Mouse (Mus musculus) large intestine, adult 2 months (tissue): ENCODE measurements at regions not wholly inside any gene's neighbourhood (a gene's known extent, or its start where the extent isn't known, plus 50 kb on each side); places are given as distances from the start of the nearest gene placed in this dataset.

Experiments
- DNase-seq: peaks from one replicate; pipeline ENCODE4 v3.0.0-alpha.2; 2012; ENCODE audit warnings: low read depth, low spot score
- WGBS: fragments of 180-500 bp; shearing (Covaris S2); methylation state at CpG from one replicate; pipeline ENCODE4 v1.1.7; 2018; 5-methylcytosine and 5-hydroxymethylcytosine counted together

DNA sequence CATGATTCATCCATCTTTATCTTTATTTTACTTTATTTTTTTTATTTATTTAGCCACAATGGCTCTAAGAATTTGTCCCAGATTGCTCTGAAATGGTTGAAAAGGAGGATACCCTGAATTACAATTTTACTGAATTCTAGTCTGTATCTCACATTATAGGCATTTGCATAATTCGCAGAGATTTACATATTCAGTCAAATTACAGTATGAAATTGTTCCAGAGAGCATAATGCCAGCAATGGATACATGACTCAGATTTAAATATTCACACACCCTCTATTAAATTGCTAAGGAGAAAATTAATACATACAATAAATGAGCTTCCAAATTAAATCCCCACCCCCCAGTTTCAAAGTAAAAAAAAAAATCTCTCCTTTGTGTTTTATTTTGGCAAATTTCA, 238.8 kb upstream of the Cwc22 start:
- no peak for DNase-seq
- 85% methylated on average over 1 of the region's 1 CpGs for WGBS

DNA sequence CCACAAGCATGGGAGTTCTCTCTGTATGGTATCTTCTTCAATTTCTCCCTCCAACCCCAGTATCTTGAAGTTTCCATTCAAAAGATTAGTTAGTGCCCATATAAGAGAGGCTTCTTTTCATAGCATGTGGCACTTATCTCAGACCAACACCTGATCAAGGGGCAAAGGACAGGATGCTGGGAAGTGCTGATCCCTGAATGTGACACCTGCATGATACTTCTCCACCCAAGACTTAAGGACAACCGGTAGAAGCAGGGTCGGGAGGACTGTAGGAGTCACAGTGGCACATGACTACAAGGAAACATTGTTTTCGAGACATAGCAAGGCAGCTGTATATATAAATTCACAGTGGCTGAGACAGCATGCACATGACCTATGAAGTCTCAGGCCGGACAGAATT, 227.6 kb upstream of the Cwc22 start:
- 62% methylated on average over 4 of the region's 4 CpGs for WGBS

DNA sequence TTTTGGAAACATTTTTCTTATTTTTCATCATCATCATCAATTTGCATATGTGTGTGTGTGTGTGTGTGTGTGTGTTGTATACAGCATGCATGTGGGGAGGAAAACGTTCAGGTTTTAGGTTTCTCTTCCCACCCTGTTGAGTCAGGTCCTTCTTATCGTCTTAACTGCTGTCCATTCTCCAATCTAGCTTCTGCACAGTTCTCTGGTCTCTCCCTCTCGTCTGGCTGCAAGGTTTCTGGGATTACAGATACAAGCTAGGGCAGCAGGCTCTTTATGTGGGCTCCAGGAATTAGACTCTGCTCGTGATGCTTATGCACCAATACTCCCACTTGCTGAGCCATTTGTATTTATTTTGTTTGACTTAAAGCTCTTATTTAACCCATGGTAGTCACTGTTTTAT, 226.6 kb upstream of the Cwc22 start:
- no peak for DNase-seq
- 56% methylated on average over 4 of the region's 4 CpGs for WGBS

More for the DNA sequence above, 227.6 kb upstream of the Cwc22 start:
- DNase-seq, result no peak

DNA sequence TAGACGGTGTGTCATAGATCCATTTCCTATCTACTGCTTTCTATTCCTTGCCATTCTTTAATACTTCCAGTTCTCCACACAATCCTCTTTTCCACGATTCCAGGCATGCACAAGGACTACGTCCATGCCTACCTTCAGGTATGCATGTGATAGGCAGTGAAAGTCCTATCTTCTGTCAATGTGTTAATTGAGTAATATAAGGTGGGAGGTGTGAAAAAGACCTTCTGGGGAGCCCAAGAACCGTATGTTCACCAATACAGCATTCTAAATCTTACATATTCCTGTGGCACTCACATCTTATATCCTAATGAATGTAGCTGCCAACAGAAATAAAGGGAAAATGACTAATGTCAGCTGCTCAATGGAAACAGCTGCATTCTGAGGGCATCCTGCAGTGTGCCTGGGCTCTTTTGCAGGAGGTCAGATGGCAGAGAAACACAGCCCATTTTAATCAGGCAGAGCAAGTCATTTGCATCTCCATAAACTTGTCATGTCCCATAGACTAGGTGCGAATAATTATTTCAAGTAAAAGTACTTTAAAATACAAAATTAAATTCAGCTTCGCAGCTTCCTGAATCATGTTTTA, 224.1 kb upstream of the Cwc22 start:
- DNase-seq, result no peak
- WGBS, result 82% methylated on average over 6 of the region's 6 CpGs

DNA sequence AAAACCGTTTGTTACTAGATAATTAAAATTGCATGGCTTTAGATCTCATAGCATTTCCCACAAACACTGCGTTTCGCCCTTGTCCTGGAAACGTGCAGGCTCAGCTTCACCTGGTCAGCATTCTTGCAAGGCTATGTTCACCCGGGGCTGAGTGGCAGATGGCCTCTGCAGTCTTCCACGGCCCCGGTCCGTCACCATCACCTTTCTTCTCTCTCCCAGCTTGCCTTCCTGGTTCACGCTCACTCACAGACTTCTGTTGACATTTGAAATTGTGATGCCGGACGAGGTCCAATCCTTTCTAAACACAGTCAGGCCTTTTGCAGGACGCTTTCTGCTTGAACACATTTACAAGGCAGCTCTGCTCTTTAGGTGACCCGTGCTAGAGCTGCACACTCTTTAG, 219.3 kb upstream of the Cwc22 start:
- WGBS, result 50% methylated on average over 13 of the region's 13 CpGs
- no peak for DNase-seq

DNA sequence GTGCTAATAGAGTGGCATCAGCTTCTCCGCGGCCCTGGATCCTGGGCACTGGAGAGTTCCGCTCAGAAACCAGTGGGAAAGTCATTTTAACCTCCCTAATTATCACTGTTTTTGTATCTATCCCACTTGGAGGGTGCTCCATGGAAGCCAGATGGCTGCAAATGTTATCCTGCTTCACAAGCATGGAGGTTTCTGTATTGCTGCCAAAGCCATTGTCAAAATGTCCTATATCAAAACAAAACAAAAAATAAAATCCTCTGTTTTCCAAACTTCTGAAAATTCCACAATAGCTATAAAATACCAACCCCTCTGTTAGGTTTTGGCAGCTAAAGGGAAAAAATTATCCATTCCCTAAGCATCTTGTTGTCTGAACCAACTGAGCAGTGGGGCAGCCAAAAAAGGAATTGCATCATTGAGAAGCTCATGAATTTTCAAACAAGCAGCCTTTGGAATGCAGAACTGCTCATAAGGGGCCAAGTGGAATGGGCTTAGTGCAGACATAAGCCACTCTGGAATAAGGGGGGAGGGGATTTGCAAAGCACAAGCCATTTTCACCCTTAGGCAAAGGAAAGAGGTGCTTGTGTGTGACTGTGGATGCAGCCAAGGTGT, 213.8 kb upstream of the Cwc22 start:
- no peak for DNase-seq
- WGBS, result 50% methylated on average over 3 of the region's 3 CpGs

DNA sequence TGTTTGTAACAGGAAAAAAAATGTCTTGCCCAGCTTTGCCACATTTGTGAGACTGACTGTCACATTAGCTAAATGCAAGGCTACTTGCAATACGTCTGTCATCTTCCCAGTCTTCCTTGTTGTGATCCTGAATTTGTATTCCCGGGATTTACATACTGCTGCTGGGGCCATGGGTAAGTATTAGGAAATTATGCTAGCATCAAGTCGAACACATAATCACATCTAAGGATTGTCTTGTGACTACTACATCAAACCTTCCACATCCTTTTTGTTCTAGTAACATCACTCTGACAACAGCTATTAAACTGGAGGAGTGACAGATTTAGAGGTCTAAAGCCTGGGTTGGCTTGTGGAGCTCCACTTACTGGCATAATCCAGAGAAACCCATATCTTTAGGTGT, 164.2 kb upstream of the Cwc22 start:
- WGBS, result 78% methylated on average over 3 of the region's 3 CpGs
- no peak for DNase-seq

DNA sequence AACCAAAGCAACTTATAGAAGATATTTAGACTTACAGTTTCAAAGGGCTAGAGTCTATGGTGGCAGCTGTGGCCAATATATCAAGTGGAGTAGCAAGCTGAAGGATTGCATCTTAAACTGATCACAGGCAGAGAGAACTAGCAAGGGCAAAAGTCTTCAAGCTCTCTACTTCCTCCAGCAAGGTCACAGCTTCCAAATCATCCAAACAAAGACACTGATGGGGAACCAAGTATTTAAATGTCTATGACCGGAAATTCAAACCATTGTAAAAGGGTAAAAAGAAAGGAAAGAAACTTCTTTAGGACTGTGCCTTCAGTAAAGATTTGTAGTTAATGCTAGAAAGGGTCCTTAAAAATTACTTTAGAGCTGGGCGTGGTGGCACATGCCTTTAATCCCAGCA, 149.4 kb upstream of the Cwc22 start:
- 92% methylated on average over 2 of the region's 2 CpGs for WGBS
- no peak for DNase-seq

DNA sequence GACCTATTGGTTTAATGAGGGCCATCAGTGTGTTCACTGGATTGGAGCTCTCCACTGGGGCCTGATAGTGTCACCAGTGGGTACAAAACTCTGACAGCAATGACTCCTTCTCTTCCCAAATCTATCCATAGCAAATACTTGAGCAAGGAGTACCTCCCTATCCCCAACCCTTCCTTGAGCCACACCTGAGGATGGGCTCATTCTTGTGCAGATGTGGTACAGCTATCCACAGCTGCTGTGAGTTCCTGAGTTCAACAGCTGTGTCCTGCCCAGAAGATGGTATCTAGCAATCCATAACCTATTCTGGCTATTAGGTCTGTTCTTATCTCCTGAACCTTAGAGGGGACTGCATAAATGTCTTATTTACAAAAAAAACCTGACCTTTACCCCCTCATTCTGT, 148.7 kb upstream of the Cwc22 start:
- DNase-seq, result no peak

DNA sequence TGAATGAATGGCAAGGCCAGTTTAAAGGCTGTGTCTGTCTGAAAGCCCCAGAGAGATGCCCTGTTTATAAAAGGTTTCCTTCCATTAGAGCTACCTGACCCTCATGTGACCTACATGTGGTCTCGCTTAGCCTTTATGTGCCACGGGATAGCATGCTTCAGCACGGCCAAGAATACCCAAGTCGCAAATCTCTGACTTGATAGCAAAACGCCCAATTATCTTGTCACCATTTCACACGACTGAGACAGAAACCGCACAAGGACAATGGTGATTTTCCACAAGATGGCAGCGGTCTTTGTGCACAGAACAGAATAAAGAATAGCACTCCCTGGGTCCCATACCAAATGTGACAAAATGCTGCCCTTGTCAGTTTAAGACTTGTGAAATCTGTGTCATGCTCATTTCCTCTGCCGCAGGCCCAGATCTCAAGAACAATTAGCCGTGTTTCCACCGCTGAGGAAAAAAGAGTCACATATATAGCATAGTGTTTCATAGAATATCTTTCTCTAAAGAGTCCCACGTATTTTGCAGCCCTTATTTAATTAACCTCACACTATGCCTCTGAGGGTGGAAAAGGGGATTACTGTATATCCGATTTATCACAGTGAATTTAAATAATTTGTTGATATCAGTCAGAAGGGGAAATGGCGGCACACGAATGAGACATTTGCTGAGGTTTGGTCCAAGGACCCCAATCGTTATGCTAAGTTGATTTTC, 118.3 kb upstream of the Cwc22 start:
- 84% methylated on average over 16 of the region's 16 CpGs for WGBS
- no peak for DNase-seq

DNA sequence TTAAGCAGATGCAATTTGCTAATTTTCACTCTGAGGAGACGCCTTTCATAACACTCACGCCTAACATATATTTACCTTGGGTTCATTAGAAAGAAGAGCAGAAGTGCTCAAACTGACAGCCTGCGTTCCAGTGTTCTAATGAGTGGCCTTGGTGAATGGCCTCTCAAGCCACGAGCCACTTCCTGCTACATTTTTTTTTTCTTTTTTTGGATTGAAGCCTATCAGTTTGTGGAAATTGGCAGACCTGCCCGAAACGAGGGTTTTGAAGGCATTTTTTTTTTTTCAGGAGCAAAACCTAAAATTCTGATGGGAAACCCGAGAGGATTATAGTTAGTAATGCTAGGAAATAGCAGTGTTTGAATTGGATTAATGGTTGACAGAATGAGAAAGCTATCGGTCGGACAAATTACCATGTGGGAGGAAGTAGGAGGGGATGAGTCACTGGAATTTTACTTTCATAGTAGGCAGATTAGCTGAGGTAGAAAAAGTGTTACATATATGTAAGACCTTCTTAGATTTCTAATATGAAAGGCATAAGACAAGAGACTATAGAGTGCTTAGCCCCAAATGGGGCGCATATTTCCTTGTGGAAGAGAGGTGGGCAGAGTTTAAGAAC, 113.7 kb upstream of the Cwc22 start:
- 25% methylated on average over 10 of the region's 10 CpGs for WGBS
- no peak for DNase-seq

DNA sequence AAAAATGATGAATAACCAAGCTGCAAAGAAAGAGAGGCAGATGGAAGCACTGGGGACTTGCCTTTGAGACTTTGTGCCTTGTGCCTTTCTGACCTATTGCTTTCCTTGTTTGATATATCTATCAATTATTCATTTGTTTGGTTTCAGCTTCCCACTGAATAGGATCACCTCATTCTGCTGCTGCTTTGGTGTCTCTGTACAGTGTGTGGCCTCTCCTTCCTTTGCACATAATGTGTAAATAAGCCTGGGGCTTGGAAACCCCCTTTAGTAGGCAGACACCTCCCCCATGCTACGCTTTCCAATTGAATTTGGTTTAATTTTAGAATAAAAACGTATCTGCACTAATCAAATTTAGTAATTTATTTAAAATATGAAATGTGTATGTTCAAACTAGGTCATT, 112.8 kb upstream of the Cwc22 start:
- no peak for DNase-seq

DNA sequence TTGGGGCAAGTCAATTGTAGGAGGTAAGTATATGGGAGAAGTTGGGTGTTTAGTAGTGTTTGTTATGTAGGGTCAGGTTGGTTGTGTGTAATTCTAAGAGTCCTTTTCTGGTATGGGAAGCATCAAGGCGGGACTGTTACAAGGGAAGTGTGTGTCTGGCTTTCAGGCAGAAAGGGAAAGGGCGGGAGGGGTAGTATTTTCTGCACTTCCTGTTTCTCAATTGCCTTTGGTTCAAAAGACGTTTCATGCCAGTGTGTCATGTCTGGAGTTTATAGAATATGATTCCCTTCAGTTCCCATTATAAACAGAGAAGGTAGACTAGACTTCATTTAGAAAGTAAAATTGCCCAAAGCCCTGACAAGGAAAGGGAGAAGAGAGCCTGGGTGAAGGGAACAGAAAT, 107.7 kb upstream of the Cwc22 start:
- WGBS, result 43% methylated on average over 3 of the region's 3 CpGs
- no peak for DNase-seq

More for the DNA sequence above, 112.8 kb upstream of the Cwc22 start:
- WGBS, result 73% methylated on average over 2 of the region's 2 CpGs

DNA sequence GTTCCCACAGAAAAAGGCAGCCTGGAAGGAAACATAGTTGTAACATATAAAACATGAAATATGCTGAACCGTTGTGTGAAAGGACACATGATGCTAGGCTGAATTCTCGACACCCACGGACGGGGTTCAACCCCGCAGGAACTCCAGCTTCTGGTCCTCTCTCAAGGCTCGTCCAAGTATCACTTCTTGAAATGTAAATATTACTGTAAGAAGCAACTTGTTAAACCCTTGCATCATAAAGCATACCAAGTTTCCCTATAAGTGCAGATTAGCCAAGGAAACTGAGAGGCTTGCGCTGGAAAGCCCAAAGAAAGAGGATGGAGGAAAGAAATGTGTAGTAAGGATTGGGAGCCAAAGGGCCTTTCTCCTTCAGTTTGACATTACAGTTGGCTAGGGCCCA, 104.4 kb upstream of the Cwc22 start:
- WGBS, result 86% methylated on average over 7 of the region's 7 CpGs
- DNase-seq, result no peak

DNA sequence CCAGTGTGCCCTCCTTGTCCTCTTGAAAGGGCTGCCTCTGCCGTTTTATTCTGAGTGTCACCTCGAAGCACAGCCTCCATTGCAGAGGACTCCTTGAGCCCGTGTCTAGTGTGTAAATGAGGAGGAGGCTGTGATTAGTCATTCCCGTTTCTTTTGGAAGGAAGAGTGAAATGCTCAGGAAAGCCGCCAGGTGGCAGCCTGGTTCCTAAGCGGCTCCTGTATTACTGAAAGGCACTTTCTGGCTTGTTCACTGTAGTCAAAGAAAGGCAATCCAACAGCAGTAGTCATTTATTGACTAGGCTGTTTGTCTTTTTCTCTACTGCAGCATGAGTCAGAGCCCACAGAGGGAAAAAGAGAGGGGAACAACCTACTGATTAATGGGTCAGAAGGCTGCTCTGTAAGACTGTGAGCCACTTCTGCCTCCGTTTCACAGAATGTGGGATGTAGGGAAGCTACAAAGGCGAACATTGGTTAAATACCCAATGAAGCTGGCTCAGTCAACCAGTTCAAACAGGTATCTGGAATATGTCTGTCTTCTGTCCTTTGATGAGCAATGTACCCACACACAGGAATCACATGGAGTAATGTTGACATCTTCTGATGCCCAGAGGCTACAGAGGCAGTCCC, 103.2 kb upstream of the Cwc22 start:
- peak; percentile 59 for DNase-seq
- WGBS, result 9% methylated on average over 8 of the region's 8 CpGs

DNA sequence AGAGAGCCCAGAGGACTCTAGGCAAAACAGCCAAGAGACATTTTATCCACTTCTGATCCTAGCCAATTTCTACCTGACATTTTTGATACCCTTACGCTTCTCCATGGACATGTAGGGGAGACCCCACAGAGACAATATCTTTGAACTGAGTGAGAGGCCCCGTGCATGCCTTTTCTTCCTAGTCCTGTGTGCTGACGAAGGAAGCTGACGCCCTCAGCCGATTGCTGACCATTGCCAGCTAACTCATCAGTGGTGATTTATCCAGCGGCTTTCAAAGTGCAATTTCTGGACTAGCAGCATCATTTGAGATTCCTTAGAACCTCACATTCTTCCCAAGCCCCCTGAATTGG, 102.5 kb upstream of the Cwc22 start:
- 45% methylated on average over 6 of the region's 6 CpGs for WGBS
- DNase-seq, result no peak

DNA sequence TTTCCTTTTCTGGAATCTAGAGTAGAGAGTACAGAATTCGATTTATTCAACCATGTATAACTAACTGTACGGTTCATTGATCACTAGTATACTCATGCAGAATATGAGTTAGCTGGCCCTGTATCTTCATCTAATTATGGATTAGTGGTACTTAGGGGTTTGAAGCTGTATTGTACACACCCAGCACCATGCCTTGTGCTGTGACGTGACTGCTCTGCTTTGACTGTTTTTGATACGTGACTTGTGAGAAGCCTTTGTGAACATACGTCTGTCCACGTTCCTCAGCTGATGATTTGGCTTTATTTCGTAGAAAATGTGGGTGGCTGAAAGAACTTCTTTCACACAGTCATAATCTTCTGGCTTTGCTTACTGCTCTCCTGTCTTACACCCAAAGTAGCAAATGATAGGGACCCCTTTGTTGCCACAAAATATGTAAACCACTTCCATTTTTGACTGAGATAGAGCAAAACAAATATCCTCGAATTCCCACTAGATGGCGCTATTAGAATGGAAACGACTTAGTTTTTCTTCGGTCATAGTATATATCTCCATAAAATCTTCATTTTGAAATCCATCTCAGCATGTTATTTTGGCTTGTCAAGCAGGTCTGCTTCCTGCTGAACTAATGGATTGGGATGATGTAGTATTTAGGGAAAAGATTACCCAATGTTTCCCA, 102.0 kb upstream of the Cwc22 start:
- DNase-seq, result no peak
- 37% methylated on average over 11 of the region's 11 CpGs for WGBS

DNA sequence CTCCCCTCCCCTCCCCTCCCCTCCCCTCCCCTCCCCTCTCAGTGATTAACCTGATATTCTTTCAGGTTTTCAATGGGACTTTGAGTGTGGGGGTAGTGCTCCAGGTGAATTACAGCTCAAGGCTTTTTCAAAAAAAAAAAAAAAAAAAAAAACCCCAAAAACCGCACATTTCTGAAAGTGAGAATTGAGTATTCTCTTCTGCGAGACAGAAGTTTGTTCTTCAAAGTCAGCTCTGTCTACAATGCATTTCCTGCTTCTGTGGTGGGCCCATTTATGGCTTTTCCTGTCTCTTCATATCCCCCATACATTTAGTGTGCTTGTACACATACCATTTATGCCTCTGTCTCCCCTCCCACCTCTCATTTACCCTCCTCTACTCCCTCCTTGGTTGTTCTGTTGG, 81.1 kb upstream of the Cwc22 start:
- DNase-seq, result no peak
- 61% methylated on average over 2 of the region's 2 CpGs for WGBS

DNA sequence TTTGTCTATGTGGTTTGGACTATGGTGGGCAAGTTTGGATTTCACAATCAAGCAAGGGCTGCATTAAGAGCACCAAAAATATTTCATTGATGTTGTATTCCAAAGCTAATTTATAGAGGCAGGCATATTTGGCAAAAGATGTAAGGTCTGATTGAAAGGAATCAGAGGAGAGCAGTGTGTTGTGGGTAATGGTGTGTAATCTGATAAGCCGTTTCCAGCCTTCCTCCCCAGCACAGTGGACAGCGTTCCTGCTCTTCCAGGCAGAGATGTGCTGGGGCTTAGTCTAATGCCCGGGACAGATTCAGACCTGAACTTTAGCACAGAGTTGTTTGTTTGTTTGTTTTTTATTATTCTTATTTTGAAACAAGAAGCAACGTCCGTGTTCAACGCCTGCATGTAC, 80.6 kb upstream of the Cwc22 start:
- 47% methylated on average over 6 of the region's 6 CpGs for WGBS
- no peak for DNase-seq
